Mouse (Mus musculus): ENCODE measurements around the gene Tspan10.

The Tspan10 gene

DNA sequence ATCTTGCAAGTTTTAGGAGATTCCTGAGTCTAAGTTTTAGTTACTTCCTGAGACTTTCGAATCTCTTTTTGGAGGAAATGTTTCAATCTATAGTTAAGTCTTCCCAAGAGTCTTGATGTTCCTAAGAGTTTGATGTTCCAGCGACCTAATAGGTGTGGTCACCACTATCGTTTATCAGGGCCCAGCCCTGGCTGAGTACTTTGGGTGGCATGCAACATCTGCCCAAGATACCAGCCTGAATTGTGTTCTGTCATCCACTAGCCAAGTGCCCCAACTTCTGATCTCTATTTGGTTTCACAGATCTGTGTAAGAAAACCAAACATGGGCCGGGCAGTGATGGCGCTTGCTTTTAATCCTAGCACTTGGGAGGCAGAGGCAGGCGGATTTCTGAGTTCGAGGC is 13.0 kb downstream of the Tspan10 start:
- DNase-seq (ENCODE audit: low spot score) = no peak

DNA sequence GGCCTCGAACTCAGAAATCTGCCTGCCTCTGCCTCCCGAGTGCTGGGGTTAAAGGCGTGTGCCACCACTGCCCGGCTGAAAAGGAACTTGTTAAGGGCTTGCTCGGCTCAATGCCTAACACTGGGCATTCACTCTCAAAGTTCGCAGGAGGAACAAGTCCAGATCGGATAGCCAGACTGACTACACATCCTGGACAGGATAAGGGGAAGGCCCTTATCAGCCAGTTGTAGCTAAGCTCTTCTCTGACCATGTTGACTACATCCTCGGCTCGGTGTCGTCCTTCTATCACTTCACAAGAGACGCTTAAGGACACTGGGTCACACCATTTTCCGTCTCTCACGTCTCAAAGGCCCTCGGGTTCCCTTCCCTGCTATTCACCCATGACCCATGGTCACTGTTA is 14.9 kb downstream of the Tspan10 start:
- DNase-seq (ENCODE audit: low spot score) = no peak

DNA sequence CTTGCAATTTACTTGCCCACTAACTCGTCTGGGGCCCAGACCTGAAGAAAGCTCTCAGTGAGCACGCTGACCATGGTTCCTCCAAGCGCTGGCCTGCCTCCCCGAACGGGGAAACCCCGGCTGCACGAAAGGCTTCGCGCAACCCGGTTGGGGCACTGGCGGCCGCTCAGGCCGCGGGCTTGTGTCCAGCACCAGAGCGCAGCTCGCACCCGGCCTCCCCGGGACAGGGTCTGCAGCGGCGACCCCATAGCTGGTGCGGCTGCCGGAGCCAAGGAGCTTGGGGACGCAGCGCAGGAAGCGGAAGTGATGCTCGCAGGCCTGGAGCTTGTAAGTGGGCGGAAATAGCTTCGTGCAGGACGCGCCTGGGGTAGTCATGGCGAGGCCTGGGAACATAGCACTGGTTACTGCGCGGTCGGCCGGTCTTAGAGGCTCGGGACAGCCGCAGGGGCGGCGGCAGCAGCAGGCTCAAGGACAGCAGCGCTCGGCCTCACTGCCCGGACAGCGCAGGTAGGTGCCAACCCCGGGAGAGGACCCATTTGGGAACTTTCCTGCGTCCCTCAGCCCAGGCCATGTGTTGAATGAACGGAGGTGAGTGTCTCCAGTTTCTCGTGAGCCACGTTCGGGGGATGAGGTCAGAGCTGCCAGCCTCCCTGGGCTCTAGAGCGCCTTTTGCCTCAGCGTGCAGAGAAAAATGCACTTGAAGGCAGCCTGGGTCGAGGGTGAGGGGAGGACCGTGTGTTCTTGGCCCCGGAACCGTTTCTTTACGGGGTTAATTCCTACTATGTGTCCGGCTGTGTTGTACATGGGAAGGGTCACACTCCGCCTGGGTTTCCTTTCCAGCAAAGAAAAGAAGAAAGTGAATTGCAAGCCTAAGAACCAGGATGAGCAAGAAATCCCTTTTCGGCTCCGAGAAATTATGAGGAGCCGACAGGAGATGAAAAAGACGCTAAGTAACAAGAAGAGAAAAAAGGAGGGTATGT is 15.6 kb downstream of the Tspan10 start, which contains the start of the genes Oxld1 and Ccdc137:
Oxld1 (minus strand) TSS at position 297 of the 980 bp plus-strand sequence.
Ccdc137 (plus strand) TSS at position 344 of the 980 bp plus-strand sequence.
- DNase-seq (ENCODE audit: low spot score) = peak; percentile 78

DNA sequence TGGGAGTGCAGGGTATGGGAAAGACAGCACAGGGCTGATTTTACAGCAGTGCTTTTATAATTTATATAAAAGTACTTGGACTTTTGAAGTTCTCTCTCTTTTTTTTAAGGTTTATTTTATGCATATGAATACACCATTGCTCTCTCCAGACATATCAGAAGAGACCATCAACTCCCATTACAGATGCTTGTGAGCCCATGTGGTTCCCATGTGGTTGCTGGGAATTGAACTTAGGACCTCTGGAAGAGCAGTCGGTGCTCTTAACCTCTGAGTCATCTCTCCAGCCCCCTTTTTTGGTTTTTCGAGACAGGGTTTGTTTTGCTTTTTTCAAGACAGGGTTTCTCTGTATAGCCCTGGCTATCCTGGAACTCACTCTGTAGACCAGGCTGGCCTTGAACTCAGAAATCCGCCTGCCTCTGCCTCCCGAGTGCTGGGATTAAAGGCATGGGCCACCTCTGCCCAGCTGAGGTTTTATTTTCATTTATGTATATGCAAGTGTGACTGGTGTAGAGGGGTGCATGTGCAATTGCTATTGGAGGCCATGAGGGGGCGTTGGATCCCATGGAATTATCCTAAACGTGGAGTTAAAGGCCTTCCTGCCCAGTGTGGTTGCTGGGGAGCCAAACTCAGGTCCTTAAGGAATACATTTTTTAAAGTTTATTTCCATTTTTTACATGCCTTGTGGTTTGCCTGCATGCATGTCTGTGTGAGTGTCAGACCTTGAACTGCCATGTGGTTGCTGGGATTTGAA is 16.6 kb downstream of the Tspan10 start:
- DNase-seq (ENCODE audit: low spot score) = no peak

DNA sequence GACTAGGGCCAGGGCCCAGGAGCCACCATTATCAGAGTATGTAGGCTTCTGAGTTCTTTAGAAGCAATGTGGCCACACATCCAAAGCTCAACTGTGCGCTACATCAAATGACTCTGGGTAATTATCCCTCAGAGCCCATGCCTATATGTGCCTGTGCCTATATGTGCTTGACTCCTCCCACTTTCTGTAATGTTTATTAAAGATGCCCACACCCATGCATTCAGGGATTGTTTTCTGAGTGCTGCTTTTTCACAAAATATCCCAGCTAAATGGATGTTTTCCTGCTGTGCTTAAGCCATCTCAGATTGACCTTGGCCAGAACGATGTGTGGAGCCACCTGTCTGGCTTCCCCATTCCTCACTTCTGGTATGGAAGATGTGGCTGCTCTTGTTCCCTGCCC is 21.1 kb downstream of the Tspan10 start:
- DNase-seq (ENCODE audit: low spot score) = no peak

DNA sequence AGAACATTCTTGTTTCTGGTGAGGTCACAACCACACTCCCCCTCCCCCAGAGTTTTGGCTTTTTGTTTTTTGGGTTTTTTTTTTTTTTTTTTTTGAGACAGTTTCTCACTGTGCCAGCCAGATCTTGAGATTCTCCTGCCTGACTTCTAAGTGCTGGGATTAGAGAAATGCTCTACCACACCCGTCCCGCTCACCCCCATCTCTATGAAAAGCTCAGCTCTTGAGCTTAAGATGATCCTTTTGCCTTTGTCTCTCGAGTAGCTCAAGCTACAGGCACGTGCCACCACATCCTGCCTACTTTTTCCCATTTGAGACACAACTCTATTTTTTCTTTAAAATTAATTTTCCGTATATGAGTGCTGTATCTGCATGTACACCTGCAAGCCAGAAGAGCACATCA is 21.9 kb downstream of the Tspan10 start:
- no peak for DNase-seq (ENCODE audit: low spot score)

DNA sequence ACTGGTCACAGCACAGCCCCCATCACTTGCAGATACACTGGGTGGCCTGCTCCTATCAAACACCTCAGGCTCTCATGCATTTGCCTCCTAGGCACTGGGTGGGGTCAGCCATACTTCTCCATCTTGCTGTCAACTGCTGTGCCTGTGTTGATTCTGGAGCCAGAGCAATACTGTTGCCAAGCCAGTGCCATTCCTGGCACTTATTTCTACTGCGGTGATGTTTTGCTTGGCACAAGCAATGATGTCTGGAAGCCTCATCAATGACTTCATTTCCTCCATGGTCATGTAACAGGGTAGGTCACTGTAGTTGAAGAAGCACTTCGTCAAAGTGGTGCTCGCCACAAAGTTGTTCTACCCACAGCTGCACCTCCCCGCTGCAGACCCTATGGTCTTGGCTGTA is 23.1 kb downstream of the Tspan10 start:
- DNase-seq (ENCODE audit: low spot score) = no peak

DNA sequence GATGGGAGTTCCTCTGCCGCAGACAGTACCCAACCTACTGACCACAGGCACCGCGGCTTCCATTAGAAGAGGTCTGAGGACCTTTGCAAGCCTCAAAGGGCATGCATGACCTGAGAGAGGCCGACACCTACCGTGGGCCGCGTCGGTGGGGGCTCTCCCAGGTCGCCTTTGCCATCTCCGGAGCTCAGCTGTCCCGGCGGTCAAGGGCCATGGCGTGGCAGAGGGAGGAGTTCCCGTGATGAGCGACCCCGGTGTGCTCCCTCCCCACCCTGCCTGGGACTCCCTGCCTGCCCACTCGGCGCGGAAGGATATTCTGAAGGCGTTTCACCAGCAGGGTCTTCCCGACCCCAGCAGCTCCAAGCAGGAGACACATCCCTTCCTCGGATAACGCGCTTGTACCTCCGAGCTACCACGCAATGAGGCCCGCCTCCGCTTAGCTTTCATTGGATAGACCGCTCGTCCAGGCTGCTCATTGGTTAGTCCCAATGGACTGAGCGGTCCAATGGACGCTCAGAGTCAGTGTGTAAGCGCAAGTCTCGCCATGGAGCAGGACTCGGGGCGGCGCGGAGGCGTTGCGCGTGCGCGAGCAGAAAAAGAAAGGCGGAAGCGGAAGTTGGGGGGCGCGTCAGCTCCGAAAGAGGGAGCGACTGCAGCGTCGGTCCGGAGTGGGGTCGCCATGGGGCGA is 24.7 kb downstream of the Tspan10 start, which contains the start of gene Arl16:
Arl16 (minus strand) TSS at position 557 of the 685 bp plus-strand sequence.
- DNase-seq (ENCODE audit: low spot score) = peak; percentile 94

DNA sequence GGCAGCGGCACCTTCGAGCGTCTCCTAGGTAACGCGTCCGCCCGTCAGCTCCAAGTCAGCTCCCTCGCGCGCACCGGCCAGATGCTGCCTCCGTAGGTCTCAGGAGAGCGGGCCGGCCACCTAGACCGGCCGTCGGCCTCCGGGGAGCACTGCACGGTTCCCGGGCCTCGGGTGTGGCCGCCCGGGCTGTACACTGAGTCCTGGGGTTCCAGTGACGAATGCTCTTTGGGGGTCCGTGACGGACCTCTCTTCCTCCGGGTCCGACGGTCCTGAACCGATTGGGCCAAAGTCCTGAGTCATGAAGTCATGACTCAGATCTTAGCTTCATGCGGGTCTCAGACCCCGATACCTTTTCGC is 25.3 kb downstream of the Tspan10 start:
- DNase-seq (ENCODE audit: low spot score) = no peak

DNA sequence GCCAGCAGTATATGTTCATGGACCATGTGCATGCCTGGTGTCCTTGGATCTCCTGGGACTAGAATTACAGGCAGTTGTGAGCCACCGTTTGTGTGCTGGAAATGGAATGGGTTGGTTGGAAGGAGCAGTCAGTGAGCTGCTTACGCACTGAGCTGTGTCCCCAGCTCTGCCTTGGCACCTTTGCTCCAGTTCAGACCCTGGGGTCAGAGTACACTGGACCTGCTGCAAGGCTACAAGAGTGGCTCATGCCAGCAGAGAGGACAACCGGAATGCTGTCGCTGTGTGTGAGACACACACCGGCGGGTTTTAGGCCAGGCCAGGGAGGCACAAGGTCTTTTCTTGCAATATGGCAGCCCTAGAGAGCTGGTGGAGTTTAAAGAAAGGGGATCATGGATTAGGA is 29.6 kb downstream of the Tspan10 start:
- no peak for DNase-seq (ENCODE audit: low spot score)

DNA sequence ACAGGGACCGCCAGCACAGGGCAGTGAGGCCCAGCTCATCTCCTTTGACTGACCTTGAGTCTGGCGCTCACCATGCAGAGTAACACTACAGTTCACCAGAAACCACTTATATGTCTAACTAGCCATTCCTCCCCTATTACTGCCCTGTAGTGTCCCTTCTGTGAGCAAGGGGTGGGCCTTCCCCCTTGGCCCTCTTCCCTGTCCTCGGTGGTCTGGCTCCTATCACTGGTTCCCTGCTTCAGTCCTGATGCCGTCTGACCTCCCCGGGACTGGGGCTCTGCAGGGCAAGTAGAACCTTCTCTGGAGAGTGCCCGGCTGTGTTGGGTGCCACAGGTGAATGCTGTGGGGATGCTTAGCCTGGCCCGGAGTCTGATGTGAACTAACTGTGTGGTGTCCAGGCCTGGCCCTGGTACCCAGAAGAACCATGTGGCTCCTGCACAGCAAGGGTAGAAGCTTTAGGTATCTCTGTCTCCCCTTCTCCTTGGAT is 41.0 kb downstream of the Tspan10 start:
- no peak for DNase-seq (ENCODE audit: low spot score)

DNA sequence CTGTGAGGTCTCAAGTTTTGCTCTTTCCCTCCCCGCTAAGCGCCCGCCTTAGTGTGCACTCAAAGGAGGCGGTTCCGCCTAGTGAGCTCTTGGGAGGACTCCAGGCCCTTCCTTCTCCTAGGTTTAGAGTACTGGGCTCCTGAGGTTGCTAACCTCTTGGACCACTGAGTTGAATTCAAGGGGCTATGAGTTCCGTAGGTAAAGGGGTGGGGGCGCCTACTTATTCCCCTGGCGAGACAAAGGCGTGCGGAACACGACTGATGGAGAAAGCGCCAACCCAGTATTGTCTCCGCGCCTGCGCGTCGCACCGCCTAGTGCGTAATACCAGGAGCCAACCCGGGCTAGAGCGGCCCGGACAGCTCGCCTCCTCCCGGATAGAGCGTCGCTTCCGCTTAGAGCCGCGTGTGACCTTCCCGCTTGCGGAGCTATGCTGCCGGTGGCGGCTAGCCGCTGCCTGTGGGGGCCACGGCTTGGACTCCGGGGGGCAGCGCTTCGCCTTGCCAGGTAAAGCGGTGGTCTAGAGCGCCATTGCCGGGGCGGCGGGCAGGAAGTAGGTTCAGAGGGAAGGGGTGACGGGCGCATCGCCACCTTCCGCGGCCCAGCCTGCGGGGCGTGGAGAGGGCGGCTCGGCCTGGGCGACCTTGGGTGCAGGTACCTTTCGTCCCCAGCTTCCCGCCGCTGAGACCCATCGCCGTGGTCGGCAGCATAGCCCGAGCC is 42.0 kb downstream of the Tspan10 start, which contains the start of gene Mrpl12:
Mrpl12 (plus strand) TSS at position 349 of the 717 bp plus-strand sequence.
- DNase-seq (ENCODE audit: low spot score) = peak; percentile 88

DNA sequence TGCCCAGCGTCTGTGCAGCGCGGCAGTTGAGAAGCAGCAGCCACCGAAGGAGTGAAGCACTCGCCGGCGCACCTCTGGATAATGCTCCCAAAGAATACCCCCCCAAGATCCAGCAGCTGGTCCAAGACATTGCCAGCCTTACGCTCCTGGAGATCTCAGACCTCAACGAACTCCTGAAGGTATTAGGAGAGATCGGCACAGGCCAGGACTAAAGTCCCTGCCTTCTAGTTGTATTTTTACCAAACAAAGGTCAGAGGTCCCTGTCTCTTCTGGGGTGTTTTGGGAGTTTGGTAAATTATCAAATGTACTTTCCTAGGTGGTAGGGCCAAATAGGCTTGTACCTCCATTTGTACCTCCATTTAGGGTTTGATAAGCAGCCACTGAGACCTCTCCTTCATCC is 42.8 kb downstream of the Tspan10 start:
- no peak for DNase-seq (ENCODE audit: low spot score)

DNA sequence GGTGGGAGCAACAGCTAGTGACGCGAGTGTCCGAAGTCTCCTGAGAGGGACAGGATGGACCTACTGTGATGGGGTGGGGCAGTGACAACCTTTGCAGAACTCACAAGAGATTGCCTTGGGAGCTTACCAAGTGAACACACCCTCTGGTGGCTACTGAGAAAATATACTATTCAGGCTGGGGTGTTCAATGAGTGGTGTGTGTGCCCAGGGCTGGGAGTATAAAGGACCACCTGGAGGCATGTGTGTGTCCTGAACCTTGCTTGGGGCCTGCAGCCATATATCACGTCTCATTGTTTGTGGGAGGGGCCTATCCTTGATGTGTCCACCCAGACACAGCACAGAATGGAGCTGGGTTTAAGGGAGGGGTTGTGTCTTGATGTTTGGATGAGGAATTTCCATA is 46.1 kb downstream of the Tspan10 start:
- no peak for DNase-seq (ENCODE audit: low spot score)

DNA sequence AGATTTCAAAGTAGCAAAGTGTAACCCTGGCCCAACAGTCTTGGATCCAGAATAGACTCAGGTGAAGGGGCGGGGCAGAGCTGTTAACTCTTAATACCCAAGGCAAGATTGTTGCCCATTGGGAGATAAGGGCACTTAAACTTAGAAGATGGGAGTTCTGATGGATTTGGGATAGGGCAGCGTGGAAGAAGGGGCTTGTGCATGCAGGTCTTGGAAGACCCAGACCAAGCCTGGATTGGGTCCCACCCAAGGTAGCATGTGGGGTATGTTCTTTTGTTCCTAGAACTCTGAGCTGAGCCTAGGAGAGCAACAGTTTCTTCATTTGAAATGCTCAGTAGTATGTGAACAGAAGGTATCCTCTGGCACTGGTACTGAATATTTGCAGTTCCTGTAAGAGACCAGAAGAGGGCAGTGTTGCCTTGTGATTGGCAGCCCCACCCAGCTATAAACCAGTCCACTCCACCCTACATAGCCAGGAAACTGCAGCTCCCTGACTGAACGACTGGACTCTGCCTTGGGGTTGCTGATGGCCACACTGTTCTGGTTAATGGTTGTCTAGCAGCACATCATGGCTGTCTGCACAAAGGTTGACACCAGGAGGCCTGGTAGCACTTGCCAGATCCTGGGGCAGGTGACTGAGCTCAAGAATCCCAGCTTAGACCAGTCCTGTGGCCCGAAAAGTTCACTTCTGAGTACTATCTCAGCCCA is 46.8 kb downstream of the Tspan10 start:
- DNase-seq (ENCODE audit: low spot score) = peak; percentile 62

DNA sequence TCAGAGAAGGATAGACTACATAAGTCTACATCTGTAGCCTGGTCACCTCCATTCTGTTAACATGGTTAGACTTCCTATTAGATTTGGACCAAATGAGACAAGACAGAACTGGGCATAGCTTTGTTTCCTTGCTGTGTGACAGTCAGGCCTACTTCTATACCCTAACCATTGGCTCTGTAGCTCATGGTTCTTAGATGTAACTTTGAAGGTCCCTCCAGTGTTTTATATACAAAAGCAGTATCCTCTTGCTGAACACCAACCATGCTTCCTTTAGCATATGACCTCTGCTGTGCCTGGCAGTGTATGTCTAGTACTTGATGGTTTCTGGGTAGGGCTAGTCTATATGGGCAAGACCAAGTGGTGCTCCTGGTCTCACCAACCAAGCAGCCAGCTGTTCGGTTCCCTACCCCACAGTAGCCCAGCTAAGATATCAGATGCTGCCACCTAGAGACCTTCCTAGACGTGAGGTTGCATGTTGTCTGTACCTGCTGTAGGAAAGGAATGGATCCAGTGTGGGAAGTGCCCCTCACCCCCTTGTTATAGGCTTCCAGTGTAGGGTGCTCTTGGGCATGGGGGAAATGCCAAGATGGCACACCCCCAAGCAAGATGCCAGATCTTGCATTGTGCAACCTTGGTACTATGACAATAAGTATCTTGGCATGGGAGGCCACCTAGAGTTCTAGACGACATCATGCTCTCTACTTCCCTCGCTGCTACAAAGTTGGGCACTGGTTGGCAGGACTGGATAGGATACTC is 48.0 kb downstream of the Tspan10 start:
- DNase-seq (ENCODE audit: low spot score) = no peak

DNA sequence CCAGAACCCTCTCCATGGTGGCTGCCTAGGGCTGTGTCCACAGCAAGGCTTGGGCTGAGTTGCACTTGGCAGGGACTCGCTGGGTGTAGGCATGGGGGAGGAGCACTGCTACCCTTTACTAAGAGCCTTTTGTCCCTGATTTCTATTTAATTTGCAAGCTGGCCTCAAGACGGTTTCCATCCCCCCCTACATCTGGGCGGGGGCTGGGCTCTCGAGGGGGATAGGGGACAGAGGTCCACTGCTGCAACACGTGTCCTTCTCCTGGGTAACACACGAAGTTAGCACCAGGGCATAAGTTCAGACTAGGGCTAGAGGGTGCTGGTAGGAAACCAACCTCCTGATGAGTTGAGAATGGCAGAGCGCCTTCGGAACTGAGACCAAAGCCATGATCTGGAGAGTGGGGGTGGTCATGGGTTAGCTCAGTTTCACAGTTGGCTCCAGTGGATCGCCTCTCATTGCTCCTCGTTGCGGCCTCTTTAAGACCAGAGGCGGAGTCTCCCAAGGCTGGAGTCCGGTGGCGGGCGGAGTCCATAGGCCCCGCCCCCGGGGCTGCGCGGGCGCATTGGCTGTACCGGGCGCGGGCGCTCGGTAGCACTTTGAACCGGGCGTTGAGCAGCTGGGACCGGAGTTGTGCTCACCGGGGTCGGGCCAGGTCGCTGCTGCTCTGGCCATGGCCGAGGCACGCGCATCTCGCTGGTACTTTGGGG is 49.0 kb downstream of the Tspan10 start, which contains the start of gene Slc25a10:
Slc25a10 (plus strand) TSS at position 524 of the 707 bp plus-strand sequence.
- peak; percentile 92 for DNase-seq (ENCODE audit: low spot score)

DNA sequence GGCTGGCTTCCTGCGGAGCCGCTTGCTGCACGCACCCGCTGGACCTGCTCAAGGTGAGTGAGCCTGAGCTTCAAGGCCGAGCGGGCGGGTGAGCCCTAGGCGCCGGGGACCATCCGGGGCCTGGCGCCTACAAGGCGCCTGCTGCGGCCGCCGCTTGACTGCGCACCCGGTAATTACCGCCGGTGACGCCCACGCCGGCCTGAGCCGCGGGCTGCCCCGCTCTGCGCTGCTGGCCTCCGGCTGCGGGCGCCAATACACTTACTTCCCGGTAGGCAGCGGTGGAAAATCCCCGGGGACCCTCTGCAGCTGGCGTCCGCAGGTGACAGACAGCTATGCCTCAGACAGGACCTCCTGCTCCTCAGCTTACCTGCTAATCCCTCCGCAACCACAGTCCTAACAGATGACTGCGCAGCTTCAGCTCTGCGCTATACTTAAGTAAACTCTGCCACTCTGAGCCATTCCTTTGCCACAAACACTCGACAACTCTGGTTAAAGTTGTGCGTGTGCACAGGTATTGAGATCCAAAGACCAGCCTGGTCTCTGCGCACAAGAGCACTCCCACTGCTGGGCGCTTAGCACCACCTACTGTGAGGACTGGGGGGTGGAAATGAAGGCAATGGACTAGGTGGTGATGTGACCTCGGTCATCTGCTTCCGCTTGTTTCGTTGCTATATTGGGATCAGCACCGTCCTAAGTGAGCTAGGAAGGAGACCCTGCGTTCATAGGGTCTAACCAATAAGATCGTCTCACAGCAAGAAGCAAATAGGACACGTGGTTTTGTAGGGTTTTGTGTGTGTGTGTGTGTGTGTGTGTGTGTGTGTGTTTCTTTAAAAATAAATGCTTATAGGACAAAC is 49.8 kb downstream of the Tspan10 start:
- no peak for DNase-seq (ENCODE audit: low spot score)
